Mouse (Mus musculus) ES-Bruce4 (cell line): ENCODE results near the gene Sgcd.

Experiments used
- CTCF ChIP-seq: IDR thresholded peaks from one replicate; pipeline ENCODE4 v1.8.1; 2011; ENCODE audit warnings: low read depth, low read length
- POLR2A ChIP-seq: IDR thresholded peaks from one replicate; pipeline ENCODE4 v1.8.1; 2011; ENCODE audit warnings: low read length; ENCODE audit not compliant: insufficient read depth

- TF ChIP-seq CTCF (no peak), POLR2A (no peak)
Measured at GRCm38 (mm10) chr11:47939795-47940194, 49.0 kb downstream of the Sgcd start.
